Mouse (Mus musculus): ENCODE measurements around the gene Smarcc1. TPM values are rescaled to one million over a fixed set of nuclear protein-coding genes. Genes with fewer than 3 reads are reported as not detected.
A peak's percentile ranks its signal among the peaks of the same experiment; 100 is the strongest.

The Smarcc1 gene
- total and polyA plus RNA-seq, 2 experiments from 2014 or later: 34.0 to 57.9 TPM

DNA sequence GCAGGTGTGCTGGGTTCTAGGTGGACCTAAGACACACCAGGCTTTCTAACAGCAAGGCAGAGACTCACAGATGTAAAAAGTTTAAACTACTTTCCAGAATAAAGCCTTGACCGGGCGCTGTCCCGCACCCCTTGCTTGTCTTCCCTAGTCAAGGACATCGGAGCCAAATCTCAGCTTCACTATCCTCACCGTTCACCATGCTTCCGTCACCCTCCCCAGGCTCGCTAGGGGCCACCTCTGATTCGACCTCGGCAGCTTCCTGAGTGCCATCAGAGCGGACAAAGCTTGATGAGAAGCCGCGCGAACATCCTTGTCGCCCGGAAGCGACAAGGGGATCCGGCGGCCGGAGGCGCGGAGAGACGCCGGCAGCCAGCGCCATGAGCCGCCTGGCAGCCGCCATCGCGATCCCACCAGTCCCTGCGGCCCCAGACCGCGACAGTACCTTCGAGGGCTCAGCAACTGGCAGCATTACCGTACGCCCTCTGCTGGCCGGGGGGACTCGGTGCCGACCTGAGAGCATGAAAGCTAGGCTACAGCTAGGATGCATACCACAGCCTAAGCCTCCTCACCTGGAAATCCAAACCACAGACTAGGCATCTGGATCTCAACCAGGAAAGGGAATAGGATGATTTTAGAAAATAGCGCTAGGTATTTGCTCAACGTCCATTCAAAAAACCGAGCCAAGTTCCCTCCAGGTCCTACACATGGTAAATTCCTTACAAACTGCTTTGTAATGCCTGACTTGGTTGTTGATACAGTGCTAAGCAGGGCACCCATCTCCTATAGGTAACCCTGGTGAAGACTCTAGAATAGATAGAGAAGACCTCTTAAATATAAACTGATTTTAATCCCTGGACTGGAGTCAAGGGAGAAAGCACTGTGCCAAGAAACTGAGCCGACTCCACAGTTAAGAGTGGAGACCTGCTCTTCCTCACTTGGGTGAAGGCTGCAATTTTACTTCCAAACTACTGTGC is 16.6 kb upstream of the Smarcc1 start:
- DNase-seq (ENCODE audit: low spot score) (peak; percentile 92), ATAC-seq (ENCODE audit: low FRiP score) (peak; percentile 93)
- H3K9me3 ChIP-seq (ENCODE audit: low read length): no peaks in the 10 kb centered on the region
- 3% methylated on average over 41 of the region's 41 CpGs for WGBS
- peak overlapping the region; percentile 73 for H3K4me2 ChIP-seq (ENCODE audit: low read depth, low read length, poor library complexity, severe bottlenecking)
- H3K36me3 ChIP-seq (ENCODE audit: insufficient read depth, low read length): peaks cover 35% of the 10 kb centered on the region
- peak overlapping the region; percentile 51 for H3K27ac ChIP-seq (ENCODE audit: low read depth, low read length)
- H3K4me3 ChIP-seq (ENCODE audit: low read depth, low read length): peak overlapping the region; percentile 89
- H3K27me3 ChIP-seq (ENCODE audit: insufficient read depth, low read length): no peaks in the 10 kb centered on the region
- H3K4me1 ChIP-seq (ENCODE audit: insufficient read depth, low read length): 0 out of 2 replicates have a peak, but pooled peaks cover 5% of the 10 kb centered on the region
- TF ChIP-seq CTCF (IDR thresholded peaks at IDR 0.05): peak; percentile 98
- H3K9ac ChIP-seq (replicated peaks; ENCODE audit: low read length, poor library complexity, severe bottlenecking): peak overlapping the region; percentile 70

DNA sequence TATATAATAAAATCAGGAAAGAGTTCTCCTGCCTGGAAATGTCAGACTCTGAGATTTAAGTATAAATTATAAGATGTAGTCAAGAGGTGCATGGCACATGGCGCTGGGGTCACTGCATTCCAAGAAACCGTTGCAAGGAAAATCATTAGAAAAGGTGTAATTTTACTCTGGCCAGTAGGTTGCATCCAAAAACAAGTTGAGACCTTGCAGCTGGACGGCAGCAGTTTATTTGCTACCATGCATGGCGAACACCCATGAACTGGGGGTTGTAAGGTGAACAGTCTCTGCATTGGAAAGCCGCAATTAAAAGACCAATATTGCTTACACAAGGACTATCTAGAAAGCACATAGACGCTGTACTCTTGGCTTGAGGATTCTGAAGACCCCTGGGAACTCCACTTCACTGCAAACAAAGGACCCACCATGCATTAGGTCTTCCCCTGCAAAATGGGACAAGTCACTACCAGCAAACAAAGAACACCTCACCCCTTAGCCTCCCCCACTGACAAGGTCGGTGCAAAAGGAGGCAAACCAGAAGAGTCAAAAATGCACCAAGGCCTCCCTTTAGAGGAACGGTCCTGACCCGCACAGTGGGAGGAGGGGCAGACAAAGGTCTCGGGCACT is 1.0 kb upstream of the Smarcc1 start:
- Histone ChIP-seq H3K4me1 (ENCODE audit: insufficient read depth, low read length) (peaks cover 6% of the 10 kb centered on the region), H3K4me3 (ENCODE audit: low read depth, low read length) (peak overlapping the region; percentile 95), H3K27ac (ENCODE audit: low read depth, low read length) (peak overlapping the region; percentile 98), H3K9ac (replicated peaks; ENCODE audit: low read length, poor library complexity, severe bottlenecking) (peak overlapping the region; percentile 99), H3K4me2 (ENCODE audit: low read depth, low read length, poor library complexity, severe bottlenecking) (peak overlapping the region; percentile 67), H3K27me3 (ENCODE audit: insufficient read depth, low read length) (no peaks in the 10 kb centered on the region), H3K36me3 (ENCODE audit: insufficient read depth, low read length) (peaks cover 20% of the 10 kb centered on the region), H3K9me3 (ENCODE audit: low read length) (no peaks in the 10 kb centered on the region)
- WGBS: 6% methylated on average over 10 of the region's 10 CpGs
- ATAC-seq (ENCODE audit: low FRiP score): peak; percentile 61; the same call in 1 of the 2 replicates
- 0 out of 2 replicates have a peak, but pooled peaks have one; percentile 40 for TF ChIP-seq CTCF (IDR thresholded peaks at IDR 0.05)
- DNase-seq (ENCODE audit: low spot score): peak; percentile 42

DNA sequence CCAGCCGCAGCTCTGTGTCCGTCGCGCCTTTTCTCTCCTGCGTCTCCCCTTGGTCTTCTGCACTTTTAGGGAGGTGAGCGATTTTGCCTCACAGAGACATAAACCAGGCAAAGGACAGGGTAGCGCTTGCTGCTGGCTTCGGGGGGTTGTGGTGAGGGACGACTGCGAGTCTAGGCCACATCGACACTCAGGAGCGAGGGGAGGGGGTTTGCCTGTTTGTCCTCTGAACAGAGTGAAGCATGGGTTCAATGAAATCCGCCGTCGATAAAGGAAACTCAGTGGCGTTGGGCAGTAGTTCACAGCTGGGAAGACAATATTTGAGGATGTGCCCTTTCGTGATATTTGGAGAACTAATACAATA is 251 bp downstream of the Smarcc1 start, which contains the start of gene Dhx30:
Dhx30 (minus strand) TSS at position 52 of the 361 bp plus-strand sequence.
- peak within 1 kb of the TSS; percentile 98 for H3K27ac ChIP-seq (ENCODE audit: low read depth, low read length)
- peak within 1 kb of the TSS; percentile 67 for H3K4me2 ChIP-seq (ENCODE audit: low read depth, low read length, poor library complexity, severe bottlenecking)
- no peaks in the 10 kb centered on the region for H3K27me3 ChIP-seq (ENCODE audit: insufficient read depth, low read length)
- WGBS: under 1% methylated on average over 17 of the region's 17 CpGs
- peak within 1 kb of the TSS; percentile 95 for H3K4me3 ChIP-seq (ENCODE audit: low read depth, low read length)
- TF ChIP-seq CTCF (IDR thresholded peaks at IDR 0.05): no peak
- H3K36me3 ChIP-seq (ENCODE audit: insufficient read depth, low read length): peaks cover 8% of the 10 kb centered on the region
- ATAC-seq (ENCODE audit: low FRiP score) (peak; percentile 44), DNase-seq (ENCODE audit: low spot score) (peak; percentile 24)
- peak within 1 kb of the TSS; percentile 99 for H3K9ac ChIP-seq (replicated peaks; ENCODE audit: low read length, poor library complexity, severe bottlenecking)
- peaks cover 6% of the 10 kb centered on the region for H3K4me1 ChIP-seq (ENCODE audit: insufficient read depth, low read length)
- no peaks in the 10 kb centered on the region for H3K9me3 ChIP-seq (ENCODE audit: low read length)

DNA sequence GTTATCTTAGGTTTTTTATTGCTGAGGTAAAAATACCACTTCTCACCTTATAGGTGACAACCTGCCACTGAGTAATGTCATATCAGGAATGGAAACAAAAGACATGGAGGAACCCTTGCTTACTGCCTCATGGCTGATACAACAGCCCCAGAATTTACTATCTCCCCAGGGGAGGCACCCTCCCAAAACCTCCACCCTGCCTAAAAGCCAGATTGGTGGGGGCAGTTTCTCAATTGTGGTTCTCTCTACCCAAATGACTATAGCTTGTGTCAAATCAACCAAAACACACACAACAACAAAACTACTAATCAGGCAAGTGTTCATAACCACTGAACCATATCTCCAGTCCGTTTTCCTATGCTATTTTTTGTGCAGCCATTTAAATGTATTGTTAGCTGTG is 741 bp downstream of the Smarcc1 start:
- ATAC-seq (ENCODE audit: low FRiP score) (no peak), DNase-seq (ENCODE audit: low spot score) (no peak)
- H3K4me1 ChIP-seq (ENCODE audit: insufficient read depth, low read length): peaks cover 6% of the 10 kb centered on the region
- peak overlapping the region; percentile 99 for H3K9ac ChIP-seq (replicated peaks; ENCODE audit: low read length, poor library complexity, severe bottlenecking)
- WGBS: 37% methylated on average over 1 of the region's 1 CpGs
- H3K4me3 ChIP-seq (ENCODE audit: low read depth, low read length): peak overlapping the region; percentile 95
- no peaks in the 10 kb centered on the region for H3K9me3 ChIP-seq (ENCODE audit: low read length)
- peak overlapping the region; percentile 98 for H3K27ac ChIP-seq (ENCODE audit: low read depth, low read length)
- peak overlapping the region; percentile 67 for H3K4me2 ChIP-seq (ENCODE audit: low read depth, low read length, poor library complexity, severe bottlenecking)
- no peak for TF ChIP-seq CTCF (IDR thresholded peaks at IDR 0.05)
- peaks cover 4% of the 10 kb centered on the region; the same call in 1 of the 2 replicates for H3K36me3 ChIP-seq (ENCODE audit: insufficient read depth, low read length)
- H3K27me3 ChIP-seq (ENCODE audit: insufficient read depth, low read length): no peaks in the 10 kb centered on the region

DNA sequence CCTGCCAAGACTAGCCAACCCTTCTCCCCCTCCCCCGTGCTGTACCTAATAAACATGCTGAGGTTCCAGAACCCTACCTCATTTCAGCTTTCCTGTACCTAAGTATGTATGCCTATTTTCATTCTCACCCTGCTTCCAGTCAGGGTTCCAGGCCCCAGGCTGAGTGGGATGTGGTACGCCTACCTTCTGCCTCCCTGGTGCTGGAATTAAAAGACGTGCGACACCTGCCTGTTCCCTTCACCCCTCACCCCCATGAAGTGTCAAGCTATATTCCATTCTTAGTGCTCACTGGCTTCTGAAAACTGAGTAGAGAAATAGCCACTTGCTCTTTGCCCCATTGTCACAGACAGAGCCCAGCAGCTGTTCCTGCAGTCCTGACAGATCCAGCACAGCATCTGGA is 3.9 kb downstream of the Smarcc1 start:
- 82% methylated on average over 4 of the region's 4 CpGs for WGBS
- Histone ChIP-seq H3K36me3 (ENCODE audit: insufficient read depth, low read length) (0 out of 2 replicates have a peak, but pooled peaks cover 2% of the 10 kb centered on the region), H3K27me3 (ENCODE audit: insufficient read depth, low read length) (no peaks in the 10 kb centered on the region), H3K4me3 (ENCODE audit: low read depth, low read length) (no peak overlapping the region), H3K9ac (replicated peaks; ENCODE audit: low read length, poor library complexity, severe bottlenecking) (no peak overlapping the region), H3K27ac (ENCODE audit: low read depth, low read length) (no peak overlapping the region), H3K4me1 (ENCODE audit: insufficient read depth, low read length) (peaks cover 6% of the 10 kb centered on the region), H3K4me2 (ENCODE audit: low read depth, low read length, poor library complexity, severe bottlenecking) (no peak overlapping the region), H3K9me3 (ENCODE audit: low read length) (no peaks in the 10 kb centered on the region)
- TF ChIP-seq CTCF (IDR thresholded peaks at IDR 0.05): no peak
- DNase-seq (ENCODE audit: low spot score) (no peak), ATAC-seq (ENCODE audit: low FRiP score) (no peak)
